Mouse (Mus musculus) spleen, adult 12 weeks (tissue): ENCODE results near the gene Tmem114.
A peak's percentile ranks its signal among the peaks of the same experiment; 100 is the strongest.

Experiments used
- DNase-seq: peaks from one replicate; pipeline ENCODE4 v3.0.0; 2022; ENCODE audit warnings: low spot score

The Tmem114 gene

GRCm38 (mm10) chr16:8424971-8425330 is at the start of gene Tmem114:
TSS of gene Tmem114 (minus strand) at chr16:8425136.
- DNase-seq: no peak

DNA sequence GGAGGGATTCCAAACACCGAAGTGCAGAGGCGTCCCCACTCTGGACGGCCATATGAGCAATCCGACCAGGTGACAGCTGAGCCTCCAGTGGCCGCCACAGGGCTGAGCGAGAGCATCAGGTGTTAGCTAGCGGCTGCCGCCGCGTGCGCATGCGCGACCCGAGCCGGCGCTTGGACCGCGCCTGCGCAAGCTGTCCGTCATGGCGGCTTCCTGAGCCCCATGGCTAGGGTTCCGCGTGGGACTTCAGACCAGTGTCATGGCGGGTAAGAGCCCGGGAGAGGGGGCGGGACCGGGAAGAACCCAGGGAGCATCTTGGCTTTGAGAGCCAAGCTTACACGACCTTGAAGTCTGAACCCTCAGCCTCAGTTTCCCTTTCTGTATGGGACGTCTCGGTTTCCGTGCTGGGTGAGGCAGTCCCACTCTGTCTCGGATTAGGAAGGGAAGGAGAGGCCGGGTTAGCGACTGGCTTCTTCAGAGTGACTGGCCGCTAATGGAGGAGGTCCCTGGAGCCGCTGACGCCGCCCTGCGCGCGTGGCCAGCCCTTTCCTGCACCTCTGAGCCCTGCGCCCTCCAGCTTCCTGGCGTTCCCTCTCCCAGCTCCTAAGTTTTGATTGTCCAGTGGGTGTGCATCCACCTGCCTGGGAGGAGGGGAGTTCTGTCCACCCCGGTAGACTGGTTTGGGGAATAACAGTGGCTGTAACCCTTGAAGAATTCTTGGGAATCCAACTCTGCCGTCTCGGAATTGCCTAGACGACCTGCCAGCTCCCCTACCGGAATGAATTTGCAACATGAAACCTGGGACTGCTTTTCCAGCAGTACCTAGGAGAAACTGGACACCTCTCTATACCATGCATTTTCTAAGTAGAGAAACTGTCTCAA is 45.9 kb upstream of the Tmem114 start, which contains the start of gene Mettl22:
Gene Mettl22, plus strand, starts transcription at position 186 of the 879 bp plus-strand sequence.
- DNase-seq: peak; percentile 83

GRCm38 (mm10) chr16:8470132-8470531 is 45.2 kb upstream of the Tmem114 start:
- DNase-seq: no peak

DNA sequence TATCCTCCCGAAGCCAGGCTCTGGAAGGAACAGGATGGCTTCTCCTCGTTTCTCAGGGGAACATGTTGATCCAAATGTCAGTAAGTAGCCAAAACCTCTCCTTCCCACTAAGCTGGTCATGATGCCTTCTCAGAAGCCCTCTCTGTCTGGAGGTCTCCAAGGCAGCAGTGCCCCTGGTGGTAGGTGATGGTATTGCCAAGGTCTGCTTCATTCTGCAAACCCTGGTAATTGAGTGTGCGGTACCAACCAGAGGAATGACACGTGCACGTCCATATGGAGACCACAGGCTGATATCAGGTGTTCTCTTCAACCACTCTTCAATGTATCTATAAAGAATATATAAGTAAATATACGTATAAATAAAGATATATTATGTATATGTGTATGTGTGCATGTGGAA is 34.2 kb upstream of the Tmem114 start:
- peak; percentile 65 for DNase-seq

- no peak for DNase-seq
Observed at GRCm38 (mm10) chr16:8458391-8458790, 33.5 kb upstream of the Tmem114 start.

DNA sequence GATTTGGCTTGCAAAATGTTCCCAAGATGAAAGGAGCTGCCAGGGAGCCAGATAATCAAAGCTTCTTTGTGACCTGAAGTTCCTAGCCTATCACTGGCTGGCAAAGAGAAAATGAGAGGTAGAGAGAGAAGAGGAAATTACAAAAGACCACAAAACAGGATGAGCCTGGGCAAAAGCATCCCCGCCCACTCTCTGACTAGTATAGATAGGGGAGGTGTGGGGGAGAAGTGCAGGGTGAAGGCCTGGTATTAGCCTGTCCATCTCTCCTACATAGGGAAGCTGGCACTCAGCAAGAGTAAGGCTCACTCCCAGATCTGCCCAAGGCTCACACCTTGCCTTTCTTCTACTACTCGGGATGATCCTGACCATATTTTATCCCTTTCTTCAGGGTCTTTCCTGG is 30.3 kb upstream of the Tmem114 start:
- no peak for DNase-seq

DNA sequence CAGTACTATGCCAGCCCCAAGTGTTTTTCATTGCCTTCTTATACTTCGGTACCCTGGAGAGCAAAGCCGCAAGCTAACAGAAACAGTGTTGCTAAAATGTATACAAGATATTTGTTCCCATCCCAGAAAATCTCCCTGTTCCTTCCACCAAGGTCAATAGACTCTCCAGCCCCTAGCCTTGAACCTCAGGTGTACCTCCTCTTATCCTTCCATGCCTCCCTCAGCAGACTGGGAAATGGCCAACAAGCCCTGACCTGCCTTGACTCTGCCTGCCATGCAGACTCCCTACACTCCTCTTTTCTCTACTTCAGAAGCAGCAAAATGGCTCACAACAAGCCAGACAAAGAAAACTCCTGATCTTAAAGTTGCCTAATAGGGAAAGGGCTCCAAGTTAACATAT is 28.4 kb upstream of the Tmem114 start:
- DNase-seq: no peak

DNA sequence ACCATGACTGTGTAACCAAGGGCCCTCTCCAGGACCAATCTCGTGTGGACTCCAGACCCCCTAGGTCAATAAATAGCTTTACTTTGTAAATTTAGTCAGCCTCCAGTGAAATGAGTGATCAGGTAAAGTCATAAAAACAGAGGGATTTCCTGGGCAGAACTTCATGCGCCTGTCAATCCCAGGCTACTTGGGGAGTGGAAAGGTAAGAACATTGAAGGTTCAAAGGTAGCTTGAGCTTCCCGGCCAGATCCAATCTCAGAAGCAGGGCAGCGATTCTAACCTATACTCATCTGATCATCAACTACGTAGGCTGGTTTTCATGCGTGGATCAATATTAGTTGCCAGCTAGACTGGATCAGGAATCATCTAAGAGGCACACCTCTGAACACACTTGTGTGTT is 21.3 kb upstream of the Tmem114 start:
- DNase-seq: no peak

DNA sequence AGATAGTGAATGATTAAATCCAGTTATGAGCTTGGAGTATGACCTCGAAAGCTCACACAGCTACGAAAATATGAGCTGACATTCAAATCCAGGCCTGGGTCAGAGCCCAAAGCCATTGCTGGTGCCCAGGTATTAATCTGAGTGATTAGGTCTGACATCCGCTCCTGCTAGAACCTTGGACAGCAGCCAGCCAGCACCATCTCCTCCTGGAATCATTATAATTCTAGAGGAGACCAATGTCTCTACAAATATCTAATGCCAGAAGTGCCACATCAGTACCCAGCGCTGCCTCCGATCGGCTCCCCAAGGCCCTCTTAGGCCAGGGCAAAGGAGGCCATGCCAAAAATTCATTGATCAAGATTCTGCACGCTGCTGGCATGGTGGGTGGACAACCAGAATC is 20.0 kb upstream of the Tmem114 start:
- DNase-seq: no peak

- no peak for DNase-seq
Observed at GRCm38 (mm10) chr16:8432616-8433015, 7.7 kb upstream of the Tmem114 start.

DNA sequence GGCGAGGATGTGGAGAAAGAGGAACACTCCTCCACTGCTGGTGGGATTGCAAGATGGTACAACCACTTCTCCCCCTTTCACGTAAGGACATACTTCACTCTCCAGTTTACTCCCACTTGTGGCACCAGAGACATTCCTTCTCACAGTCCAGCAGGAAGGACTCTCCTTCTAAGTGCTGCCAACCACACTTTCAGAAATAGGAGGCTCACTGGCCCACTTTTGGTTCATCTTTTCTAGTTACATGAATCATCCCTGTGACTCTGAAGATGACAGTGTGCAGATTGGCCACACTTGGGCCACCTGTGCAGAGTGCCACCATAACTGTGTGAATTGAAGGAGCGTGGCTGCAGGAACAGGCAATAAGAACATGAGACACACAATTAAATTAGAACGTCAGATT is 4.6 kb upstream of the Tmem114 start:
- no peak for DNase-seq

DNA sequence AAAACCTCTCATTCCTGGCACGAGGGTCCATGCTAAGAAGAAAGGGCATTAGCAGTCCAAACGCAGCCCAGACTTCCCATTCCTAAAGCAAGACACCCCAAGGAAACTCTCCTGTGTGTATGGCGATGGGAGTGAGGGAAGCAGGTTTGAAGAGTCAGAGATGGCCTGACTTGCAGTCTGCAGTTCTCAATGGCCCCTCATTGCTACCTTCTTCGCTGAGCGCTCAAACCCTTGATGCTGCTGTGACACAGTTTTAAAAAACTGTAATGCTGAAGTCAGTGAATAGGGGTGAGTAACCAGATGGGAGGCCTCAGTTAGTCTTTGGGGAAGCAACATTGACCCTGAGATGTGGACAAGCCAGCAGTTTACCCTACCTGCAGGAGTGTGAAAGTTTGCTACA is 800 bp upstream of the Tmem114 start:
- DNase-seq: no peak

- no peak for DNase-seq
Observed at GRCm38 (mm10) chr16:8424161-8424970, 570 bp downstream of the Tmem114 start.

DNA sequence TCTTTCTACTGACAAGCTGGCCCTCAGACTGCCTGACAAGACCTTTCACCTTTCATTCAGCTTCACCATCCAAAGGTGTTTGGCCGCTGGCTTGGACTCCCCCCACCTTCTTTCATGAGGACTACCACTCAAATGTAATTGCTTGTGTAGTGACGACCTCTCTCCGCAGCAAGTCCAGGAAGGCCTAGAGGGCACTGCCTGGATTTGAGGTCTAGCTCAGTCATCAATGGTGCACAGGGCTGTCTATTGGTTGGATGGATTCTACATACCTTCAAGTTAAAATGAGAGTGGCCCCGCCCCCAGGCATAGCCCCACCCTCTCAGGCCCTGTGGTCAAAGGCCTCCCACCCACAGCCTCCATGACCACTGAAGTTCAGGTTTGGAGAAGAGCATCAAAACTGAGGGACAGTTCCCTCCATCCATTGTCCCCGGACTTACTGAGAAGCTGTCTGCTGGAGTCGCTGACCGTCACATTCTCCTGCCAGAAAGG is 1.3 kb downstream of the Tmem114 start:
- no peak for DNase-seq

GRCm38 (mm10) chr16:8420842-8421241 is 4.1 kb downstream of the Tmem114 start:
- DNase-seq: no peak

- DNase-seq: no peak
Observed at GRCm38 (mm10) chr16:8420381-8420780, 4.6 kb downstream of the Tmem114 start.

DNA sequence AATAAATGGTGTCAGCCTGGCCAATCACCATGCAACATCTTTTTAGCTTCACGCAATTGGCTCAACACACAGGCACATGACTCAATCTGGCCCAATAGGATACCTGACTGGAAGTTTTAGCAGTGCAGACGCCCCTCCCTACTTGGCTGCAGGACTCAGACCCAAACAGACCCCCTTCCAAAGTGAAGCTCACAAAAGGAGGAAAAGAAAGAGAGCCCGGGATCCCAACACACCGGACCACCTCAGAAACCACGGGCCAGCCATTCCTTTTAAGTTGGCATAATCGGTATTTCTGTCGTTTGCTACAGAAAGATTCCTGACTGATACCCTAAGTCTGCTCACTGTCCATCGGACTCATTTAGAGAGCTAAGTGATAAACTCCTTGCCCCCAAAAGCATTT is 5.3 kb downstream of the Tmem114 start:
- no peak for DNase-seq

DNA sequence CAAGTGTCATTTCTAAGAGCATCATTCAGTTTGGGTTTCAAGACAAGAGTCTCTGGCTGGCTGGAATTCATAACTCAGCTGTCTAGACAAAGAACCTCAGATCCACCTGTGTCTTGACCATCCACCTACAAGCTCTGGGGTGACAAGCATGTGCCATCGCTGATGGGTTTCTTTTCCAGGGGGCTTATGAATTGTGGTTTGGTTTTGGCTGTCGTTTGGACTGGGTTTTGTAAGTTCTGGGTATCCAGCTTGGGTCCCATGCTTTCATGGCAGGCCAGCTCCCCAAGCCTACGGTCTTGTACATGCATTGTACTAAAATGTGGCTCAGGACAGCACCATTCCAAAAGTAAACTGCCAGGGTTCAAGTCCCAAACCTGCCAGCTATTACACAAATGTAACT is 6.8 kb downstream of the Tmem114 start:
- no peak for DNase-seq

GRCm38 (mm10) chr16:8417011-8417720 is 7.8 kb downstream of the Tmem114 start:
- DNase-seq: no peak

GRCm38 (mm10) chr16:8415996-8416395 is 8.9 kb downstream of the Tmem114 start:
- DNase-seq: no peak

DNA sequence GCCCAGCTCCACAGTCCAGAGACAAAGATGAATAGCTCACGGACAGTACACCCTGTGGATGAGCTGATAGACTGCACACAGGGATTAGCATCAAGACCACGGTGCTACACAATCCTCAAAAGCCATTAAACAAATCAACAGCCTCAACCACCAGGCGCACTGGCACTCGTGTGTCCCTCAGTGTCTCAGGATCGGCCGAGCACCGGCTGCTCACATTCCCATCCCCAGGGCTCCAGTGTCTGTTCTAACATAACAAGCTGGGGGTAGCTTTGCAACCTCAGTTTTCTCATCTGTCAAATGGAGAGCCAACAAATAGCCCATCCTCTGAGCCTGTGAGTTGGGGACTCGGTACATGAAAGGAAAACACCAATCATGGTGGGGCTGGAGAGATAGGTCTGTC is 11.5 kb downstream of the Tmem114 start:
- no peak for DNase-seq

GRCm38 (mm10) chr16:8412213-8412612 is 12.7 kb downstream of the Tmem114 start:
- peak; percentile 4 for DNase-seq
